20 mouse cellular contexts compared by ENCODE assay signal in the genomic region with DNA sequence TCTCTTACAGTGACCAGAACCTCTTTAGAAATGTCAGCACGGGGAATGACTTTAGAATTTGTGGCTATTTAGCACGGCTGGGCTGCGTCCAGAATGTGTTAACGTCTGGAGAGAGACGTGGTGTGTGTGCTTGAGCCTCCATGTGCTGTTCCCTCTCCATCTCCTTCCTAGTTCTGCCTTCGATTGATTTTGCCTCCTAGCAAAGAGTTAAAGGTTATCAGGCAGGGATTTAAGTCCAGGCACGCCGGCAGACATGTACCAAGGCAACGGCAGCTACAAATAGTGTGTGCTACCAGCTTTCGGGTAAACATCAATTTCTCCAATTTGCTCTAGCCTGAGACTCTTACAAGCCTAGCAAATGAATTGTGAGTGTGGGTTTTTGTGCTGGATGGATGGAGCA.
DNase-seq lines count a peak whose midpoint lies in the region; ATAC-seq lines count a peak whose summit lies in the region.
"Had no signal": no experiment of that assay in that cellular context is flagged by ENCODE, and none has a peak within 500 bp of the region (broad histone marks: within the 10 kb centered on the region; RNA-seq: fewer than 3 reads in every experiment).

No protein-coding gene starts in this region.

- ATAC-seq in heart, embryonic 13.5 days (ENCODE audit: extremely low read depth, insufficient number of reproducible peaks, low FRiP score, low TSS enrichment): no peak
- no peak for ATAC-seq in intestine, embryonic 16.5 days
- ATAC-seq in intestine, embryonic 15.5 days: no peak
- 0 out of 2 replicates have a peak, but pooled peaks have one; percentile 24 for ATAC-seq in midbrain, embryonic 15.5 days (replicated peaks)
- no peak for ATAC-seq in midbrain, embryonic 16.5 days
- ATAC-seq: forebrain, embryonic 13.5 days; midbrain, embryonic 13.5 days had no signal

- H3K27me3 ChIP-seq in heart, embryonic 13.5 days (replicated peaks): no peaks in the 10 kb centered on the region
- no peaks in the 10 kb centered on the region for H3K27me3 ChIP-seq in intestine, embryonic 16.5 days (replicated peaks; ENCODE audit: control insufficient read depth, insufficient read depth, low read length)
- H3K27me3 ChIP-seq in intestine, embryonic 15.5 days (replicated peaks): no peaks in the 10 kb centered on the region
- H3K27me3 ChIP-seq in midbrain, embryonic 15.5 days (replicated peaks): 0 out of 2 replicates have a peak, but pooled peaks cover 5% of the 10 kb centered on the region
- H3K27me3 ChIP-seq in midbrain, embryonic 16.5 days (ENCODE audit: control insufficient read depth, insufficient read depth, low read depth, low read length): no peaks in the 10 kb centered on the region; the same call in 1 of the 2 replicates
- H3K27me3 ChIP-seq: kidney, embryonic 15.5 days had no signal

- intact Hi-C loops in heart, postnatal 25 days (cut with DNase I): no loop called here

- no peaks in the 10 kb centered on the region for H3K9me3 ChIP-seq in heart, embryonic 13.5 days
- no peaks in the 10 kb centered on the region for H3K9me3 ChIP-seq in intestine, embryonic 16.5 days (ENCODE audit: control insufficient read depth, low read length)
- H3K9me3 ChIP-seq in intestine, embryonic 15.5 days: no peaks in the 10 kb centered on the region
- no peaks in the 10 kb centered on the region for H3K9me3 ChIP-seq in midbrain, embryonic 15.5 days
- H3K9me3 ChIP-seq in midbrain, embryonic 16.5 days (replicated peaks; ENCODE audit: control insufficient read depth, low read length, poor library complexity, severe bottlenecking): no peaks in the 10 kb centered on the region
- H3K9me3 ChIP-seq: embryonic facial prominence, embryonic 12.5 days; forebrain, embryonic 13.5 days; hindbrain, embryonic 10.5 days; kidney, embryonic 15.5 days; midbrain, embryonic 13.5 days had no signal

- no peak overlapping the region for H3K27ac ChIP-seq in heart, embryonic 13.5 days (replicated peaks)
- H3K27ac ChIP-seq in intestine, embryonic 16.5 days (ENCODE audit: low read length): no peak overlapping the region
- H3K27ac ChIP-seq in intestine, embryonic 15.5 days: no peak overlapping the region
- H3K27ac ChIP-seq in midbrain, embryonic 15.5 days: no peak overlapping the region
- H3K27ac ChIP-seq in midbrain, embryonic 16.5 days (ENCODE audit: low read length): no peak overlapping the region
- H3K27ac ChIP-seq: embryonic facial prominence, embryonic 12.5 days; forebrain, embryonic 13.5 days; hindbrain, embryonic 10.5 days; kidney, embryonic 15.5 days; liver, embryonic 14.5 days; midbrain, embryonic 13.5 days had no signal

- H3K4me3 ChIP-seq in heart, embryonic 13.5 days: peak overlapping the region; percentile 17; the same call in 1 of the 2 replicates
- H3K4me3 ChIP-seq in intestine, embryonic 16.5 days (ENCODE audit: low read length): no peak overlapping the region
- H3K4me3 ChIP-seq in intestine, embryonic 15.5 days (replicated peaks): no peak overlapping the region
- no peak overlapping the region for H3K4me3 ChIP-seq in midbrain, embryonic 15.5 days
- H3K4me3 ChIP-seq in midbrain, embryonic 16.5 days (ENCODE audit: low read depth, low read length): no peak overlapping the region
- H3K4me3 ChIP-seq: embryonic facial prominence, embryonic 12.5 days; erythroblast, embryonic 14.5 days; forebrain, embryonic 13.5 days; hindbrain, embryonic 10.5 days; kidney, embryonic 15.5 days; midbrain, embryonic 13.5 days had no signal

- 16% methylated on average over 10 of the region's 10 CpGs for WGBS in heart, embryonic 13.5 days
- WGBS in intestine, embryonic 16.5 days: 19% methylated on average over 10 of the region's 10 CpGs
- WGBS in intestine, embryonic 15.5 days: 14% methylated on average over 10 of the region's 10 CpGs
- WGBS in midbrain, embryonic 15.5 days: 54% methylated on average over 10 of the region's 10 CpGs
- 46% methylated on average over 10 of the region's 10 CpGs for WGBS in midbrain, embryonic 16.5 days

- H3K9ac ChIP-seq in heart, embryonic 13.5 days: no peak overlapping the region
- no peak overlapping the region for H3K9ac ChIP-seq in intestine, embryonic 16.5 days (ENCODE audit: low read depth, low read length)
- H3K9ac ChIP-seq in intestine, embryonic 15.5 days: no peak overlapping the region
- no peak overlapping the region for H3K9ac ChIP-seq in midbrain, embryonic 15.5 days
- H3K9ac ChIP-seq in midbrain, embryonic 16.5 days (ENCODE audit: low read depth, low read length): no peak overlapping the region
- H3K9ac ChIP-seq: embryonic facial prominence, embryonic 12.5 days; forebrain, embryonic 13.5 days; kidney, embryonic 15.5 days; liver, embryonic 14.5 days; midbrain, embryonic 13.5 days had no signal

- H3K36me3 ChIP-seq in heart, embryonic 13.5 days: no peaks in the 10 kb centered on the region
- no peaks in the 10 kb centered on the region for H3K36me3 ChIP-seq in intestine, embryonic 16.5 days (ENCODE audit: control insufficient read depth, insufficient read depth, low read length)
- no peaks in the 10 kb centered on the region for H3K36me3 ChIP-seq in intestine, embryonic 15.5 days
- H3K36me3 ChIP-seq in midbrain, embryonic 15.5 days (replicated peaks): no peaks in the 10 kb centered on the region
- H3K36me3 ChIP-seq in midbrain, embryonic 16.5 days (ENCODE audit: control insufficient read depth, insufficient read depth, low read length): no peaks in the 10 kb centered on the region
- H3K36me3 ChIP-seq: embryonic facial prominence, embryonic 12.5 days; hindbrain, embryonic 10.5 days; kidney, embryonic 15.5 days; midbrain, embryonic 13.5 days had no signal

- H3K4me2 ChIP-seq in heart, embryonic 13.5 days: peak overlapping the region; percentile 59
- H3K4me2 ChIP-seq in intestine, embryonic 16.5 days (ENCODE audit: low read depth, low read length): 0 out of 2 replicates have a peak overlapping the region, but pooled peaks have one; percentile 7
- no peak overlapping the region for H3K4me2 ChIP-seq in intestine, embryonic 15.5 days (replicated peaks)
- no peak overlapping the region for H3K4me2 ChIP-seq in midbrain, embryonic 15.5 days
- no peak overlapping the region for H3K4me2 ChIP-seq in midbrain, embryonic 16.5 days (ENCODE audit: low read length)
- H3K4me2 ChIP-seq: embryonic facial prominence, embryonic 12.5 days; forebrain, embryonic 13.5 days; kidney, embryonic 15.5 days; midbrain, embryonic 13.5 days had no signal

- no peak for DNase-seq in heart, postnatal 25 days (ENCODE audit: low spot score)
- DNase-seq in right cerebral cortex, adult 18-20 months: no peak
- DNase-seq: cerebellum, adult 2 months; cerebellum, postnatal 36 days; gastrocnemius, postnatal 14 days; retina, postnatal 1 day; right cerebral cortex, postnatal 4 days; thymus, postnatal 14 days had no signal

- H3K4me1 ChIP-seq in heart, embryonic 13.5 days: peaks cover 10% of the 10 kb centered on the region
- peaks cover 4% of the 10 kb centered on the region; the same call in 1 of the 2 replicates for H3K4me1 ChIP-seq in intestine, embryonic 16.5 days (ENCODE audit: control insufficient read depth, insufficient read depth, low read length)
- H3K4me1 ChIP-seq in intestine, embryonic 15.5 days (replicated peaks): peaks cover 4% of the 10 kb centered on the region; the same call in 1 of the 2 replicates
- H3K4me1 ChIP-seq in midbrain, embryonic 15.5 days: peaks cover 24% of the 10 kb centered on the region
- H3K4me1 ChIP-seq in midbrain, embryonic 16.5 days (ENCODE audit: control insufficient read depth, insufficient read depth, low read length): peaks cover 17% of the 10 kb centered on the region

Comparison
In these comparisons a context has a peak if more than half of its experiments do, and no peak if none do; other contexts are left out.
1. H3K4me2 ChIP-seq: peak in heart, embryonic 13.5 days (single experiment) and intestine, embryonic 16.5 days (single experiment); none in intestine, embryonic 15.5 days (single experiment), midbrain, embryonic 15.5 days (single experiment) and midbrain, embryonic 16.5 days (single experiment).